Mouse (Mus musculus): ENCODE measurements around the gene Odf2.

Gene Odf2

GRCm38 (mm10) chr2:29930506-29930905 is 41.5 kb downstream of the Odf2 start:
- no peak for DNase-seq (ENCODE audit: low read depth in 1 of 2, low spot score in 2 of 2)

- no peak for DNase-seq (ENCODE audit: low read depth in 1 of 2, low spot score in 2 of 2)
Observed at GRCm38 (mm10) chr2:29931194-29931593, 42.2 kb downstream of the Odf2 start.

GRCm38 (mm10) chr2:29934906-29935599 is 46.0 kb downstream of the Odf2 start, which contains the start of gene Gle1:
TSS of gene Gle1 (plus strand) at chr2:29935426.
- peak; percentile 94 to 97 for DNase-seq (ENCODE audit: low read depth in 1 of 2, low spot score in 2 of 2)

- no peak for DNase-seq (ENCODE audit: low read depth in 1 of 2, low spot score in 2 of 2)
Observed at GRCm38 (mm10) chr2:29940073-29940472, 51.1 kb downstream of the Odf2 start.

GRCm38 (mm10) chr2:29940826-29941225 is 51.8 kb downstream of the Odf2 start:
- no peak for DNase-seq (ENCODE audit: low read depth in 1 of 2, low spot score in 2 of 2)

- DNase-seq (ENCODE audit: low read depth in 1 of 2, low spot score in 2 of 2), result no peak
Observed at GRCm38 (mm10) chr2:29944723-29945122, 55.7 kb downstream of the Odf2 start.

GRCm38 (mm10) chr2:29948896-29949295 is 59.9 kb downstream of the Odf2 start:
- no peak for DNase-seq (ENCODE audit: low read depth in 1 of 2, low spot score in 2 of 2)

GRCm38 (mm10) chr2:29961246-29961645 is 72.2 kb downstream of the Odf2 start:
- DNase-seq (ENCODE audit: low read depth in 1 of 2, low spot score in 2 of 2), result no peak

- peak; percentile 13 to 42 for DNase-seq (ENCODE audit: low read depth in 1 of 2, low spot score in 2 of 2)
Observed at GRCm38 (mm10) chr2:29964354-29965249, 75.6 kb downstream of the Odf2 start.

- peak; percentile 84 to 85 for DNase-seq (ENCODE audit: low read depth in 1 of 2, low spot score in 2 of 2)
Observed at GRCm38 (mm10) chr2:29965250-29965843, 76.3 kb downstream of the Odf2 start, which contains the start of gene Sptan1. TSS of gene Sptan1 (plus strand) at chr2:29965560.

GRCm38 (mm10) chr2:29965906-29966305 is 76.9 kb downstream of the Odf2 start:
- DNase-seq (ENCODE audit: low read depth in 1 of 2, low spot score in 2 of 2), result no peak

GRCm38 (mm10) chr2:29966826-29967225 is 77.8 kb downstream of the Odf2 start:
- DNase-seq (ENCODE audit: low read depth in 1 of 2, low spot score in 2 of 2), result no peak

- no peak for DNase-seq (ENCODE audit: low read depth in 1 of 2, low spot score in 2 of 2)
Observed at GRCm38 (mm10) chr2:29967768-29968167, 78.7 kb downstream of the Odf2 start.

GRCm38 (mm10) chr2:29968638-29969037 is 79.6 kb downstream of the Odf2 start:
- no peak for DNase-seq (ENCODE audit: low read depth in 1 of 2, low spot score in 2 of 2)

GRCm38 (mm10) chr2:29971838-29972635 is 83.0 kb downstream of the Odf2 start:
- DNase-seq (ENCODE audit: low read depth in 1 of 2, low spot score in 2 of 2), result no peak

- no peak for DNase-seq (ENCODE audit: low read depth in 1 of 2, low spot score in 2 of 2)
Observed at GRCm38 (mm10) chr2:29973525-29973924, 84.5 kb downstream of the Odf2 start.

- no peak for DNase-seq (ENCODE audit: low read depth in 1 of 2, low spot score in 2 of 2)
Observed at GRCm38 (mm10) chr2:29977307-29977706, 88.3 kb downstream of the Odf2 start.

- DNase-seq (ENCODE audit: low read depth in 1 of 2, low spot score in 2 of 2), result no peak
Observed at GRCm38 (mm10) chr2:29980661-29981060, 91.6 kb downstream of the Odf2 start.

Data from monocyte, adult 2 months (primary cell).